Mouse (Mus musculus) kidney, embryonic 16.5 days (tissue): Measurements from ENCODE around the gene 4930524B15Rik. TPM values are rescaled to one million over a fixed set of nuclear protein-coding genes. Genes with fewer than 3 reads are reported as not detected.

Experiments
- ATAC-seq: fragments of 200-750 bp; cut with Nextera tagmentation; 2 replicates; pipeline ENCODE4 v1.8.0; 2017; ENCODE audit warnings: moderate TSS enrichment; ENCODE audit not compliant: low FRiP score, low TSS enrichment
- H3K27ac ChIP-seq: fragments of 300-500 bp; sonication (generic); 2 replicates; pipeline ENCODE4 v1.5.1; 2014; ENCODE audit warnings: low read length
- H3K27me3 ChIP-seq: fragments of 300-500 bp; sonication (generic); 2 replicates; pipeline ENCODE4 v1.6.1; 2014; ENCODE audit warnings: low read length, control low read depth, mixed read lengths; ENCODE audit not compliant: insufficient read depth
- H3K36me3 ChIP-seq: fragments of 300-500 bp; sonication (generic); 2 replicates; pipeline ENCODE4 v1.6.1; 2014; ENCODE audit warnings: low read length, control low read depth, mixed read lengths; ENCODE audit not compliant: insufficient read depth
- H3K4me1 ChIP-seq: fragments of 300-500 bp; sonication (generic); 2 replicates; pipeline ENCODE4 v1.6.1; 2014; ENCODE audit warnings: low read length, control low read depth, mixed read lengths; ENCODE audit not compliant: insufficient read depth
- H3K4me2 ChIP-seq: fragments of 300-500 bp; sonication (generic); replicated peaks from 2 replicates; pipeline ENCODE4 v1.6.1; 2014; ENCODE audit warnings: low read depth, low read length
- H3K4me3 ChIP-seq: fragments of 300-500 bp; sonication (generic); 2 replicates; pipeline ENCODE4 v1.5.1; 2014; ENCODE audit warnings: mild to moderate bottlenecking, low read length
- H3K9ac ChIP-seq: fragments of 300-500 bp; sonication (generic); replicated peaks from 2 replicates; pipeline ENCODE4 v1.6.1; 2014; ENCODE audit warnings: low read length
- H3K9me3 ChIP-seq: fragments of 300-500 bp; sonication (generic); 2 replicates; pipeline ENCODE4 v1.6.1; 2016; ENCODE audit warnings: low read length, control low read depth
- WGBS: fragments of 180-500 bp; shearing (Covaris S2); extraction: QIAGEN DNeasy Blood & Tissue Kit; methylation state at CpG from one replicate; pipeline ENCODE4 v1.1.7; 2014; 5-methylcytosine and 5-hydroxymethylcytosine counted together
- polyA plus RNA-seq: library from polyadenylated mRNA; unstranded; fragments of >200 nt; fragmentation: Nextera tagmentation; extraction: Ambion mirVana; gene quantifications from 2 replicates; pipeline ENCODE4 v1.2.1, GENCODE M21; 2015

Gene 4930524B15Rik
- 0.17 TPM in 1 of 2 replicates, not detected in the other for polyA plus RNA-seq

DNA sequence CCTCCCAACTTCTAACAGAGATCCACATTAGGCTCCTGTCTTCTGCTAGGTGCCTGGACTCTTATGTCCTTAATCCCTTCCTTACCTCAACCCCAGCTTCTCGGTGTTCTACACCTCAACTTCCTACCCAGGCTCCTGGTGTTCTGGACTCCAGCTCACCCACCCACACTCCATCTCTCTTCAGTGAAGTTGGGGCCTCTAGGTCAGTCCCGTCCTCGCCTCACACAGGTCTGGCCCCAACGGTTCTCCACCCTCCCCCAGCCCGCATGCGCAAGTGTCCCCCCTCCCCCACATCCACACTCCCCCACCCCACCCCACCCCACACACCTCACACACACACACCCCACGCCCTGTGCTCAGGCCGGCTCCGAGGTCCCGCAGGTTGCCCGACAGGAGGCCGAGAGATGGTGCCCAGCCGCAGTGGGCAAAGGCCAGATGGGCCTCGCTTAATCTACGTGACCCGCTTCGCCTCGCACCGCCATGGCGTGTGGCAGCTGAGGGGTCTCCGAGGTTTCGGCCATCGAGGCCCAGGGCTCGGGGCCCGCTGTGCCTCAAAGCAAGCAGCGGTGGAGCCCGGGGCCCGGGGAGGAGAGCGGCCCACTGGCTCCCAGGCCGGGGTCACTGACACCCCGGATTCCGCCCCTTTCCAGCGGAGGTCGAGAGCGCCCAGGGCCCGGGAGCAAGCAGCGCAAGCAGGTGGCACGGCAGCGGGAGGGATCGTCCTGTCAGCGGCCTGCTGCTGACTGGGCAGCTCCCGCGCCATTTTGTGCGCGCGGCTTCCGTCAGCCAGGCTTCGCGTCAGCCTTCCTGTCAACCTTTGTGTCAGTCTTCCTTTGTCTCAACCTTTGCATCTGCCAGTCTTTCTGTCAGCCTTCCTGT, at the start of gene 4930524B15Rik:
TSS of gene 4930524B15Rik (plus strand) at position 337 of the 879 bp plus-strand sequence.
- 38% methylated on average over 49 of the region's 49 CpGs for WGBS
- H3K4me2 ChIP-seq, result peak within 1 kb of the TSS; percentile 55
- H3K4me3 ChIP-seq, result peak within 1 kb of the TSS; percentile 35

DNA sequence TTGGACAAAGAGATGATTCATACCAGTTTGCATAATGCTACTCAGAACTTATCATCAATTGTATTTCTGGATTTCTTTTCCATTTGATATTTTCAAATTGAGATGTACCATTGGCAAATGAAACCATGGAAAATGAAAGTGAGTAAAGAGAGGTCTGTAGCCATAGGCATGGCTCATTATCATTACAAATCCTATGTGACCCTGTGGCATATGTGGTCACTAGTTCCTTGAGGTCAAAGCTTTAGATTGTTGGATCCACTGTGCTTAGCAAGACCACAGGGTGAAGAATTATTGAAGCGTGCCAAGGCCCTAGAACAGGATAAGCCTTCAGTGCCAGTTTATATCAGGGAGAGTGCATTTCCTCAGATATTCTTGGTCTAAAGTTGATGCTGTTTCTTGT, 47.6 kb upstream of the 4930524B15Rik start:
- H3K4me3 ChIP-seq, result no peak overlapping the region
- 91% methylated on average over 1 of the region's 1 CpGs for WGBS

More for the DNA sequence above, at the start of gene 4930524B15Rik:
- Histone ChIP-seq H3K9ac (peak within 1 kb of the TSS; percentile 58), H3K27me3 (no peaks in the 10 kb centered on the region), H3K4me1 (0 out of 2 replicates have a peak, but pooled peaks cover 6% of the 10 kb centered on the region), H3K9me3 (no peaks in the 10 kb centered on the region), H3K36me3 (no peaks in the 10 kb centered on the region), H3K27ac (no peak within 1 kb of the TSS)
- ATAC-seq, result peak; percentile 46

DNA sequence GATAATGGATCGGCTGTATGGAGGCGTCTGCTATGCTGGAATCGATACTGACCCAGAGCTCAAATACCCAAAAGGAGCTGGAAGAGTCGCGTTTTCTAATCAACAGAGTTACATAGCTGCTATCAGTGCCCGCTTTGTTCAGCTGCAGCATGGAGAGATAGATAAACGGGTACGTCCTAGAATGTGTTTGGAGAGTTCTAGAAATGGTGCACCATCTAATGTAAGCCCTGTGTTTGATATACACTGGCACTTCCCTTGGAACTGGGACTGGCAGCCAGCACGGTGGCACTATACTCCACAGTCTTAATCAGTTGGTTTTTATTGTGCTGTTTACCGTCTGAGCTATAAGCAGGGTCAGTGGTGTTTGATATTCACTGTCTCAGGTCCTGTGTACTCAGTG, 35.3 kb upstream of the 4930524B15Rik start:
- Histone ChIP-seq H3K27ac (no peak overlapping the region), H3K9me3 (no peaks in the 10 kb centered on the region), H3K4me1 (no peaks in the 10 kb centered on the region), H3K4me3 (no peak overlapping the region), H3K4me2 (no peak overlapping the region), H3K27me3 (no peaks in the 10 kb centered on the region), H3K36me3 (peaks cover 33% of the 10 kb centered on the region), H3K9ac (no peak overlapping the region)
- no peak for ATAC-seq
- 94% methylated on average over 10 of the region's 10 CpGs for WGBS

More for the DNA sequence above, 47.6 kb upstream of the 4930524B15Rik start:
- Histone ChIP-seq H3K9ac (no peak overlapping the region), H3K36me3 (peaks cover 3% of the 10 kb centered on the region; the same call in 1 of the 2 replicates), H3K27ac (no peak overlapping the region), H3K4me1 (0 out of 2 replicates have a peak, but pooled peaks cover 4% of the 10 kb centered on the region), H3K9me3 (no peaks in the 10 kb centered on the region), H3K4me2 (no peak overlapping the region), H3K27me3 (no peaks in the 10 kb centered on the region)
- no peak for ATAC-seq

DNA sequence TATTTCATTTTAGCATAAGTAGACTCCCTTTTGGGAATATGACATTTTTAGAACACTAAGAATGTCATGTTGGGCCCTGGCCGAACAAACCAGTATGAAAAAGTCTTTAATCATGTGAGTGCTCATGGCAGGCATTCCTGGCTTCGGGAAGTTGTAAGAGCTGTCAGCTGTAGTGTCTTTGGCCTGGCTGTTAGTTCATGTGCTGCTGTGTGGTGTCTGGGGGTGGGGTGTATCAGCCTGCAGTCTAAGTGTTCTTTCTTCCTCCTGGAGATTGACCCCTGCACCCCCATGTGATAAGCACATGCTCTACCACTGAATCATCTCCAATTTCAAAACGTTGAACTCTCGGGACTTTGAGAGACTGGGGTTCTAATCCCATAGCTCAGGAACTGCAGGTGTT, 29.7 kb upstream of the 4930524B15Rik start:
- Histone ChIP-seq H3K4me3 (no peak overlapping the region), H3K9me3 (no peaks in the 10 kb centered on the region), H3K4me1 (no peaks in the 10 kb centered on the region), H3K27me3 (no peaks in the 10 kb centered on the region), H3K4me2 (no peak overlapping the region), H3K9ac (no peak overlapping the region), H3K27ac (no peak overlapping the region), H3K36me3 (peaks cover 2% of the 10 kb centered on the region; the same call in 1 of the 2 replicates)
- ATAC-seq, result no peak
- 49% methylated on average over 4 of the region's 4 CpGs for WGBS

DNA sequence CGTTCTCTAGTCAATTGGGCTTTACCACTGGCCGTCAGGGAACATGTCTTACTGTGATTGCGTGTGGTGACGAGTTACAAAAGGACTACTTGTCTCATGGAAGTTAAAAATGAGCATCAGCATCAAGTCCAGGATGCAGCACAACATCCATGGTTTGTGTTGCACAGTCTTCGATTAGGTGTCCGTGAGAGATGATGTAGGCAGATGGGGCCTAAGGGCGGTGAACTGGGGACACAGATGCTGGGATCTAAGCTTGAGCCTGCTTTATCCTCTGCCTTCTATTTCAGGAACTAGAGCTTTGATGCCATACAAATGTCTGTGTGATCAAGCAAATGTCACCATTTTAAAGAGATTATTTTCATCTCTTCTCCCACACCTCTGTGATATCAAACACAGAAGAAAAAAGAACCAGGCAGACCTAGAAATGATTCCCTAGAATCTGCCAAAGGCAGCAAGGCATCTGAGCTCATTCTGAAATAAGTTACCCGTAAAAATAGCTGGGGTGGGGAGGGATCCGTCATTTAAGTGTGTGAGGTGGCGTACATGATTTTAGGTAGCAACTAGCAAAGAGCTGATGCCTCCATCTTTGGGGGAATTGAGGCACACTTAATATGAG, 28.4 kb upstream of the 4930524B15Rik start:
- Histone ChIP-seq H3K9ac (no peak overlapping the region), H3K4me1 (no peaks in the 10 kb centered on the region), H3K36me3 (no peaks in the 10 kb centered on the region; the same call in 1 of the 2 replicates), H3K9me3 (no peaks in the 10 kb centered on the region), H3K4me2 (no peak overlapping the region), H3K27ac (no peak overlapping the region), H3K27me3 (no peaks in the 10 kb centered on the region), H3K4me3 (no peak overlapping the region)
- no peak for ATAC-seq
- 92% methylated on average over 10 of the region's 10 CpGs for WGBS

DNA sequence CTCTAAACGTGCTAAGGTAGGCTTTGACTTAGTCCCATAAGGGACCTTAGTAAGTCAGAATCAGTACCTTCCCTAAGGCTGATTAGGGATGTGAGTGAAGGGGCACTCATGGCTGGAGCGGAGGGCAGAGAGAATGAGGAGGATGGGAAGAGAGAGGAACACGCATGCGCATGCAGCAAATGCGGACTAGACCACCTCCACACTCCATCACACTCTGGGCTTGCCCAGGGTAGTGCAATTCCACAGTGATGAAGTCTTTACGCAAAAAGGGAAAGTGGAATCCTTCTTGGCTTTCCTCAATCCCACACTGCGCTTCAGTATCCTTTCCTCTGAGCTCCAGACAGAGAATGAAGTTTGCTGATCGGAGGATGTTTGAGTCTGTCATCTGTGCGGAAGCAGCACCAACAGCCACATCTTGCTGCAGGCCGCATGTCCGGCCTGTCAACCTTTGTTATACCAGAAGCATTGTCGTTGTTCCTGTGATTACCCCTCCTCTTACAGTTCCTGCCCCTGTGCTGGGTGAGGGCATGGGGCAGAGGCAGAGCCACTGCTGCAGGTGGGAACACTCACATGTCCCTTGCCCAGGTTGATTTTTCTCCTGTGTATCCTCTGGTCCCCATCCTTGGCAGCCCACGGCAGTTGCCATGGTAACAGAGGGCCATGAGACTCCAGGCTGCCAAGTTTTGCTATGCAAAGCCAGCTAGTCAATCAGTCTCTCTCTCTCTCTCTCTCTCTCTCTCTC, 24.3 kb upstream of the 4930524B15Rik start:
- Histone ChIP-seq H3K4me2 (no peak overlapping the region), H3K27me3 (no peaks in the 10 kb centered on the region), H3K9me3 (no peaks in the 10 kb centered on the region), H3K27ac (no peak overlapping the region), H3K9ac (no peak overlapping the region), H3K4me1 (no peaks in the 10 kb centered on the region), H3K36me3 (no peaks in the 10 kb centered on the region), H3K4me3 (no peak overlapping the region)
- no peak for ATAC-seq
- WGBS, result 72% methylated on average over 13 of the region's 13 CpGs

DNA sequence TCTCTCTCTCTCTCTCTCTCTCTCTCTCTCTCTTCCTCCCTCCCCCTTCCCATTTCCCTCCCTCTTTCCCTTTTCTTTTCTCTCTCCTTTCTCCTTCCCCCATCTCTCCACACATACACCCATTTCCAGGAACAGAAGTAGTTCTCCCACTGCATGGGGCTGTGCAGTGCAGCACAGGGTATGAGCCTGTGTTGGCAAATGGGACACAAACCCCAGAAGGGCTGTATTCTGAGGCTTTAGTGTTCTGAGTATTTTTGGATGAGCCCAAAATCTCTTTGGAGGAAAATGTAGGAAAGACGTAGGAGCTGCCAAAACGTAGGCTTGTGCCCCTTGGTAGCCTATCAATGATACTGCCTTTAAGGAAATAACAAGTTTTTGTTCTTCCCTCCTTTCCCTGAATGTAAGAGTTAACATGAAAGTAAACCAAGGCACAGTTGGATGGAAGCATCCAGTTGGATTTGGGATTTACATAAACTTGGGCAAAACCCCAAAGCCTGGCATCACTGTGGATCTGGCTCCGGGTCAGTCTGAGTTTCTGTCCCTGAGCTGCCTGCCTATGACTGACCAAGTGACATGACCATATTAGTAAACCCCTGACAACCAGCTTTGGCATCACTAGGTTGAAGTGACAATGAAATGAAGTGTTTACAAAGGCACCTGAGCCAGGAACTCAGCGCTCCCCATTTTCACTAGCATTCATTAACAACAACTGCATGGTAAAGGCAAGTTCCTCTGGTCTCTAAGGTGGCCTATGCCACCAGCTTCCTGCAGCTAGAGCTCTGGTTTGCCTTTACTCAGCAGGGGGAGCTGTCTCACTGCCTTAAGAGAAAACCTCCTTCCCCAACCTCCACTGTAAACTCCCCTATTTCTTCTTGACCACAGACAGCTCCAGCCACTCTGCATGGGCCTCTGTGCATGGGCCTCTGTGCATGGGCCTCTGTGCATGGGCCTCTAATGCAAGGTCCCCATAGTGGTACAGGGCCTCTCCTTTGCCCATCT, 23.5 kb upstream of the 4930524B15Rik start:
- 79% methylated on average over 4 of the region's 4 CpGs for WGBS
- no peak overlapping the region for H3K4me2 ChIP-seq
- H3K27me3 ChIP-seq, result no peaks in the 10 kb centered on the region
- H3K27ac ChIP-seq, result no peak overlapping the region
- no peak overlapping the region for H3K4me3 ChIP-seq
- H3K4me1 ChIP-seq, result no peaks in the 10 kb centered on the region
- no peaks in the 10 kb centered on the region for H3K36me3 ChIP-seq
- no peaks in the 10 kb centered on the region for H3K9me3 ChIP-seq
- no peak for ATAC-seq
- no peak overlapping the region for H3K9ac ChIP-seq

DNA sequence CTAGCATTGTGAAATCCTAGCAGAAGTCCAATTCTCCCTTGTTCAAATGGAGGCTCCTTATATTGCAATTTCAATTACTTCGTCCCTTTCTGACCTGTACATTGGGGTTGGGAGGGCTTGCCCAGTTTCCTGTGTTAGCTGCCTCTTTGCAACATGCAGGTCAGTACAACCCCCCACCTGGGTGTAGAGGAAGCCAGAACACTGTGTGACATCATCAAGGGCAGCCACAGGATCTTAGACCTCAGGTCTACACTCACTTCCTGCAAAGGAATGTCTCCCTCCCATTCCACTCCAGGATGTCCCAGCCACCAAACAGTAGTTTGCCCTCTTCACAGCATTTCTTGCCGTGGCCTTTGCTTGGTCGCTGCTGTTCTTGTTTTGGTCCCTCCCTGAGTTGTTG, 19.9 kb upstream of the 4930524B15Rik start:
- Histone ChIP-seq H3K27ac (no peak overlapping the region), H3K4me3 (no peak overlapping the region), H3K4me2 (no peak overlapping the region), H3K9me3 (no peaks in the 10 kb centered on the region), H3K36me3 (no peaks in the 10 kb centered on the region), H3K27me3 (no peaks in the 10 kb centered on the region), H3K4me1 (peaks cover 7% of the 10 kb centered on the region), H3K9ac (no peak overlapping the region)
- WGBS, result 77% methylated on average over 3 of the region's 3 CpGs
- no peak for ATAC-seq
